Mouse (Mus musculus) kidney, embryonic 16.5 days (tissue): Measurements from ENCODE around the gene Ppp1r3g. TPM values are rescaled to one million over a fixed set of nuclear protein-coding genes. Genes with fewer than 3 reads are reported as not detected.
A peak's percentile ranks its signal among the peaks of the same experiment; 100 is the strongest.
"Not testable (repeated sequence)": the region's sequence is repeated elsewhere in the genome, so short reads cannot be mapped to it uniquely, and the experiment has no call there.

ENCODE experiments used
- ATAC-seq: fragments of 200-750 bp; cut with Nextera tagmentation; 2 replicates; pipeline ENCODE4 v1.8.0; 2017; ENCODE audit warnings: moderate TSS enrichment; ENCODE audit not compliant: low FRiP score, low TSS enrichment
- H3K27ac ChIP-seq: fragments of 300-500 bp; sonication (generic); 2 replicates; pipeline ENCODE4 v1.5.1; 2014; ENCODE audit warnings: low read length
- H3K27me3 ChIP-seq: fragments of 300-500 bp; sonication (generic); 2 replicates; pipeline ENCODE4 v1.6.1; 2014; ENCODE audit warnings: low read length, control low read depth, mixed read lengths; ENCODE audit not compliant: insufficient read depth
- H3K36me3 ChIP-seq: fragments of 300-500 bp; sonication (generic); 2 replicates; pipeline ENCODE4 v1.6.1; 2014; ENCODE audit warnings: low read length, control low read depth, mixed read lengths; ENCODE audit not compliant: insufficient read depth
- H3K4me1 ChIP-seq: fragments of 300-500 bp; sonication (generic); 2 replicates; pipeline ENCODE4 v1.6.1; 2014; ENCODE audit warnings: low read length, control low read depth, mixed read lengths; ENCODE audit not compliant: insufficient read depth
- H3K4me2 ChIP-seq: fragments of 300-500 bp; sonication (generic); replicated peaks from 2 replicates; pipeline ENCODE4 v1.6.1; 2014; ENCODE audit warnings: low read depth, low read length
- H3K4me3 ChIP-seq: fragments of 300-500 bp; sonication (generic); 2 replicates; pipeline ENCODE4 v1.5.1; 2014; ENCODE audit warnings: mild to moderate bottlenecking, low read length
- H3K9ac ChIP-seq: fragments of 300-500 bp; sonication (generic); replicated peaks from 2 replicates; pipeline ENCODE4 v1.6.1; 2014; ENCODE audit warnings: low read length
- H3K9me3 ChIP-seq: fragments of 300-500 bp; sonication (generic); 2 replicates; pipeline ENCODE4 v1.6.1; 2016; ENCODE audit warnings: low read length, control low read depth
- WGBS: fragments of 180-500 bp; shearing (Covaris S2); extraction: QIAGEN DNeasy Blood & Tissue Kit; methylation state at CpG from one replicate; pipeline ENCODE4 v1.1.7; 2014; 5-methylcytosine and 5-hydroxymethylcytosine counted together
- polyA plus RNA-seq: library from polyadenylated mRNA; unstranded; fragments of >200 nt; fragmentation: Nextera tagmentation; extraction: Ambion mirVana; gene quantifications from 2 replicates; pipeline ENCODE4 v1.2.1, GENCODE M21; 2015

The Ppp1r3g gene
- polyA plus RNA-seq, 1 experiment from 2014 or later = 1.2 TPM

DNA sequence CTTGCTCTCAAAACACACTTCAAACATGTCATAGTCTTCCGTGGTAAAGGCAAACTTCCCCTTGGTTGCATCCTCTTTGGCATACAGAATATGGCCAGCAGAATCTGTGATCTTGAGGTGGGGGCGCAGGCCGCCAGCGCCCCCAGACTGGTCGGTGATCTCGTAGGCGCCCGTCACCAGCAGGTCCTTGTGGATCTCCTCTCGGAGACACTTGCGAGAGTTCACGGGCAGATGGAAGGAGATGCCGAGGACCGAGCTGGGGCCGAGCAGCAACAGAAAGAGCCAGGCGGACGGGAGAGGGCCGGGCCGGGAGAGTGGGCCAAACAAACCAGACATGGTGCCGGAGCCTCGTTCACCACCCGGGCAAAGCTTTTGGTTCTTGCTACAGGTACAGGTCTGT lies 32.5 kb downstream of the Ppp1r3g start:
- ATAC-seq, H3K9ac ChIP-seq, H3K9me3 ChIP-seq, H3K36me3 ChIP-seq, H3K27me3 ChIP-seq, H3K27ac ChIP-seq, H3K4me2 ChIP-seq, H3K4me1 ChIP-seq, H3K4me3 ChIP-seq: not testable (repeated sequence)
- WGBS = 96% methylated on average over 19 of the region's 21 CpGs

GRCm38 (mm10) chr13:35994067-35994466 lies 35.4 kb downstream of the Ppp1r3g start:
- H3K9me3 ChIP-seq = no peaks in the 10 kb centered on the region
- no peak overlapping the region for H3K4me2 ChIP-seq
- ATAC-seq = no peak
- H3K36me3 ChIP-seq = no peaks in the 10 kb centered on the region
- 58% methylated on average over 8 of the region's 8 CpGs for WGBS
- H3K27me3 ChIP-seq = no peaks in the 10 kb centered on the region
- no peaks in the 10 kb centered on the region for H3K4me1 ChIP-seq
- no peak overlapping the region for H3K4me3 ChIP-seq
- no peak overlapping the region for H3K9ac ChIP-seq
- no peak overlapping the region for H3K27ac ChIP-seq

DNA sequence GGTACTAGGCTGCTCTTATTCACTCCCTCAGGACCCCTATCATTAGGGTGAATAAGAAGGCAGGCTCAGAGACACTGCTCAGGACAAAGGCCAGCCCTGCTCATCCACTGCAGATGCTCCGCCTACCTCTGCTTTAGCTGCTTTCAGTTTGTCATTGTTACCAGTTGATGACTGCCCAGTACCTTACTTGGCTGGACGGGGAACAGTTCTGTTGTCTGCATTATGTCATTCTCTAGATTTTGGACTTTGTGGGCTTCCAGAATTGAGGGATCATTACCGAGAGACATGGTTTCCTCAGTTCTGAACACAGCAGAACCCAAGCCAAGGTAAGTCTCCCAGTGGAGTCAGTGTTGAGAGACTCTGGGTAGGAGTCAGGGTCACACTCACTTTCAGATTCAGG lies 36.6 kb downstream of the Ppp1r3g start:
- H3K9me3 ChIP-seq = no peaks in the 10 kb centered on the region
- no peaks in the 10 kb centered on the region for H3K27me3 ChIP-seq
- WGBS = 92% methylated on average over 3 of the region's 3 CpGs
- H3K4me2 ChIP-seq = no peak overlapping the region
- no peak for ATAC-seq
- no peak overlapping the region for H3K27ac ChIP-seq
- H3K9ac ChIP-seq = no peak overlapping the region
- H3K4me3 ChIP-seq = no peak overlapping the region
- H3K4me1 ChIP-seq = no peaks in the 10 kb centered on the region
- no peaks in the 10 kb centered on the region for H3K36me3 ChIP-seq

DNA sequence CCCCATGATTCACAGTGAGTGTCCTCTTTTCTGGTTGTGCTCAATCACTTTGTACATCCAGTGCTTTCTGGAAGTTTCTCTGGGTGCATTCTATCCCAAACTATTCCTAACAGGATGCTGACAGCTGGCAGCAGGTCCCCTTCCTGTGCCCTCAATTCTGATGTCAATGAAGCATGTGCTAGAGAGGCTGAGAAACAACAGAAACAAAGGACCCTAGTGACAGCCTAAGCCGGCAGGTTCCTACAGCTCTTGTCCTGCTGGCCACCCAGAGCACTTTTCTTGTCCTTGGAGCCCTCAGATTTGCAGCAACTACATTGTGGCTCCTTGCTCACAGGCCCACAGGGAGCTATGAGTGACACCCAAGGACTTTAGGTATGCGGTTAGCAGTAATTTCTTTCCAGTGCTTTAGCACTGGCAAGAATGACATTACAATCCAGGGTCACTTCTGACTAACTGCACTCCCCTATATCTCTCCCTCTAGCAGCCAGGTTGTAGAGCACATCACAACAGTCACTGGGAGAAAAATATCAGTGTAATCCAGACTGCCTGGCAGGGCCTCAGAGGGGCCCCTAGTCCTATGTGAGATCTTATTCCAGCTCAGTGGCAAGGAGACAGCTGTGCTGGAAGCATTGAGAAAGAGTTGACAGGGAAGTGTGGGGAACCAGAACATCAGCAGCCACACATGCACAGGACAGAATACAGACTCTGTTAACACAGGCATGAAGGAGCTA lies 37.2 kb downstream of the Ppp1r3g start:
- H3K36me3 ChIP-seq = no peaks in the 10 kb centered on the region
- H3K27ac ChIP-seq = no peak overlapping the region
- no peaks in the 10 kb centered on the region for H3K9me3 ChIP-seq
- no peak overlapping the region for H3K4me2 ChIP-seq
- 51% methylated on average over 2 of the region's 2 CpGs for WGBS
- H3K27me3 ChIP-seq = no peaks in the 10 kb centered on the region
- H3K4me1 ChIP-seq = no peaks in the 10 kb centered on the region
- no peak overlapping the region for H3K4me3 ChIP-seq
- ATAC-seq = no peak
- H3K9ac ChIP-seq = no peak overlapping the region

- ATAC-seq = no peak
- no peak overlapping the region for H3K9ac ChIP-seq
- H3K4me1 ChIP-seq = no peaks in the 10 kb centered on the region
- H3K27ac ChIP-seq = no peak overlapping the region
- no peaks in the 10 kb centered on the region for H3K36me3 ChIP-seq
- H3K27me3 ChIP-seq = no peaks in the 10 kb centered on the region
- no peak overlapping the region for H3K4me3 ChIP-seq
- no peak overlapping the region for H3K4me2 ChIP-seq
- no peaks in the 10 kb centered on the region for H3K9me3 ChIP-seq
- 91% methylated on average over 4 of the region's 4 CpGs for WGBS
These were observed 39.0 kb downstream of the Ppp1r3g start for GRCm38 (mm10) chr13:35997606-35998005.

DNA sequence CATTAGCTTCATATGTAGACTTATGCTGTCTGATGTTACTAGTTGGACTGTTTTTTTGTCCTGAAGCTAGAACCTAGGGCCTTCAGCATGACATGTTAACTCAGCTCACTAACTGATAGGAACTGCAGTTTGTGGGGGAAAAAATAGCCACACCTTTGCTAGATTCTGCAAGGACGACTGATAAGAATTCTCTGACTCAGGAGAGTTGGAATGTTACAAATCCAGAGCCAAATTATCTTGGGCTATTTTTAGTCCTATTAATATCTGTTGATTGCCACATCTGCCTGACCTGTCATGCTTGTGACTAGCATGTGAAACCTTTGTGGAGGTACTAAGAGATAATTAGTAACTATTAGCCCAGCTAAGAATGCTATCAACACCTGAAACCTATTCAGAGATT lies 42.2 kb downstream of the Ppp1r3g start:
- WGBS = 84% methylated on average over 1 of the region's 1 CpGs
- Histone ChIP-seq H3K9me3 (no peaks in the 10 kb centered on the region), H3K27ac (no peak overlapping the region), H3K4me2 (no peak overlapping the region), H3K27me3 (no peaks in the 10 kb centered on the region), H3K36me3 (no peaks in the 10 kb centered on the region), H3K9ac (no peak overlapping the region), H3K4me3 (no peak overlapping the region), H3K4me1 (no peaks in the 10 kb centered on the region)
- no peak for ATAC-seq

- ATAC-seq = no peak
- Histone ChIP-seq H3K4me1 (no peaks in the 10 kb centered on the region), H3K27me3 (no peaks in the 10 kb centered on the region), H3K9ac (no peak overlapping the region), H3K4me2 (no peak overlapping the region), H3K9me3 (no peaks in the 10 kb centered on the region), H3K36me3 (no peaks in the 10 kb centered on the region), H3K4me3 (no peak overlapping the region), H3K27ac (no peak overlapping the region)
- WGBS = 87% methylated on average over 2 of the region's 2 CpGs
These were observed 51.3 kb downstream of the Ppp1r3g start for GRCm38 (mm10) chr13:36009981-36010380.

- H3K27ac ChIP-seq = no peak overlapping the region
- ATAC-seq = no peak
- H3K4me2 ChIP-seq = no peak overlapping the region
- no peak overlapping the region for H3K9ac ChIP-seq
- H3K4me3 ChIP-seq = no peak overlapping the region
- H3K36me3 ChIP-seq = no peaks in the 10 kb centered on the region
- no peaks in the 10 kb centered on the region for H3K9me3 ChIP-seq
- peaks cover 4% of the 10 kb centered on the region for H3K4me1 ChIP-seq
- no peaks in the 10 kb centered on the region for H3K27me3 ChIP-seq
- WGBS = 68% methylated on average over 3 of the region's 3 CpGs
These were observed 57.0 kb downstream of the Ppp1r3g start for GRCm38 (mm10) chr13:36015636-36016035.

DNA sequence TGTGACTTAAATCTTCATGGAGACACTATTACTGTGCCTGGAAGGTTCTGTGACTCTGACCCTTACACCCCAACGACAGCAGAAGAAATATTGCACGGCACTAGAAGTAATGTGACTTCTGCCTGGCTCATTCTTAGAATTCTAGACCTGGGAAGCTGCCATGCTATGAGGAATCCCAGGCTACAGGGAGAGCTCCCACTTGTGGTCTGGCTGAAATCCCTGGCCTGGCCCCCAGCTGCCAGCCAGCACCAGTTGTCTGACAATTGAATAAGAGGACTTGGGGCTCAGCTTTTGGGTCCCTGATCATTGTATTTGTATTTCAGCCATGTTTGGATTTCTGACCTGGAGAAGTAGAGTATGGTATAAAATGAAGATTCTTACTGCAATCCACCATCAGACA lies 59.4 kb downstream of the Ppp1r3g start:
- ATAC-seq = no peak
- H3K9me3 ChIP-seq = no peaks in the 10 kb centered on the region
- WGBS = 68% methylated on average over 2 of the region's 2 CpGs
- H3K4me1 ChIP-seq = peaks cover 4% of the 10 kb centered on the region
- no peaks in the 10 kb centered on the region for H3K36me3 ChIP-seq
- H3K4me2 ChIP-seq = no peak overlapping the region
- no peak overlapping the region for H3K4me3 ChIP-seq
- H3K9ac ChIP-seq = no peak overlapping the region
- no peaks in the 10 kb centered on the region for H3K27me3 ChIP-seq
- no peak overlapping the region for H3K27ac ChIP-seq

- WGBS = 61% methylated on average over 10 of the region's 10 CpGs
- H3K9ac ChIP-seq = no peak overlapping the region
- no peaks in the 10 kb centered on the region for H3K27me3 ChIP-seq
- no peak overlapping the region for H3K4me3 ChIP-seq
- H3K4me1 ChIP-seq = peaks cover 4% of the 10 kb centered on the region
- no peak overlapping the region for H3K4me2 ChIP-seq
- H3K27ac ChIP-seq = no peak overlapping the region
- no peaks in the 10 kb centered on the region for H3K9me3 ChIP-seq
- peak; percentile 64; the same call in 1 of the 2 replicates for ATAC-seq
- no peaks in the 10 kb centered on the region for H3K36me3 ChIP-seq
These were observed 61.0 kb downstream of the Ppp1r3g start for GRCm38 (mm10) chr13:36019309-36020274.
